Mouse (Mus musculus) fat pad, adult 2 months (tissue): Measurements from ENCODE around the gene Cd163.

Source experiments
- DNase-seq: peaks from one replicate; pipeline ENCODE4 v3.0.0-alpha.2; 2011; ENCODE audit warnings: low read depth, low spot score; ENCODE audit errors: extremely low read depth

Cd163 gene

GRCm38 (mm10) chr6:124360549-124360948 lies 56.1 kb downstream of the Cd163 start:
- DNase-seq, result no peak

- no peak for DNase-seq
Measured at GRCm38 (mm10) chr6:124364328-124364727, 59.9 kb downstream of the Cd163 start.

- DNase-seq, result no peak
Measured at GRCm38 (mm10) chr6:124373584-124374206, 69.2 kb downstream of the Cd163 start.

DNA sequence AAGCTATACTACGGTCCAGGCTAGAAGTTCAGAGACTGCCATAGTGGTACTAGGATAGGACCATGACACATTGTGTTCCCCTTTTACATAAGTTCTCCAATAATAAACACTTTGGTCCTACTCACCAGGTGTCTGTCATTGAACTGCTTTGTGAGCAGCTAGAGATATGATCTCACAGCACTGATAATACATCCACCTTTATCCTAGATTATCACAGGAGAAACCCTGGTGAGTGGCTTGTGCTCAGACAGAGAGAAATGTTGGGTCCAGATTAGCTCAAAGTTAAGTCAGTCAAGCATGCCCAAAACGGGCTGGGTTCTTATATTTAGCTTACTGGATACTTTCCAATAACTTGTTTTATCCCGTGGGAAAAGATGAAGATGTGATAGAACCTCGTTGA lies 70.2 kb downstream of the Cd163 start:
- no peak for DNase-seq

DNA sequence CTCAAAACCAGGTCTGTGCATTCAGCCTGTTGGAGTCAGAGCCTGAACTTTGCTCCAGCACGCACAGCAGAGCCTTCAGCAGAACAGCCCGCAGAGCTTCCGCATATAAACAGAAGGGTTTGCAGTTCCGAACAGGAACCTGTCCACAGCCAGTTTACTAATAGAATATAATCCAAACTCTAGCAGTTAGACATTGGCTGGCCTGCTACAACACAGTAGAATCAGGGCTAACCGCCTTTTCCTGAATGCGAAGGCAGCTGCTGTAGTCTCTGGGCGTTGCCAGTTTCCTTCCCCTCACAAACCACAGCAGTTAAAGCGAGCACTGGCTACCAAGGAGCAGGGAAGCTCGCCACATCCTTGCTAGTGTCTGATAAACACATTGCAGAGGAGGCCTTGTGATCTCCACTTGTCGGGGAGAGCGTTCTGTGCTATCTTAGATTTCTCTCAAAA lies 71.0 kb downstream of the Cd163 start:
- no peak for DNase-seq

- DNase-seq, result no peak
Measured at GRCm38 (mm10) chr6:124376311-124376710, 71.9 kb downstream of the Cd163 start.

DNA sequence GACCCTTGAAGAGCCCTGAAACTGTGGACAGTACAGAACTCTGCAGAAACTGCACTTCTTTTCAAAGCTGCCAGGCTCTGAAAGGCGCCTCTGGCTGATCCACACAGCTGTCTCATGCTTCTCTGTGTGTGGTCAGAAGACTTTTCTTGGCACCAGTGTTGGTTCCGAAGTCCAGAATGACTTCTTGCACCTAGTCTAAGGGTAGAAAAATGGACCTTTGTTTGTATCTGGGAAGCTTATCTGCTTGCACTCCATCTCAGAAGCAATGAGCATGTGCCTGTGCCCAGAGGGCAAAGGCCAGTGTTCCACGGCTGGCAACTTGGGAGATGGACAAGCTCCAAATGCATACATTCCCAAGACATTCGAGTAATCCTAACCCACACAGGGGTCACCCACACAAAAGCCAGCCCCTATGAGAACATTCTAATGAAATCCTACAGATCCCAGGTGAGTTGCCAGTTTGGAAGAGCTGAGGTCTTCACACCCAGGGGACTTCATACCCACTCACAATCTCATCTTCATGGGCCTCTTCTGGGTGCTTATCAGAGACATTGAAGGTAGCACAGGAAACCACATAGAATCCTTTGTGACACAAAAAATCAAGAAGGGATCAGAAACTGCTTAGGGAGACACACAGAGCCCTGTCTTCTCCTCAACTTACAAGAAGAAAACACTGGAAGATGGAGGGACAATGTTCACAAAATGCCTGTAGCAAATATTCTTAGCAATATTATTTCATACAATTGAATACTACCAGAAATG lies 73.2 kb downstream of the Cd163 start:
- DNase-seq, result no peak

- no peak for DNase-seq
Measured at GRCm38 (mm10) chr6:124379331-124379730, 74.9 kb downstream of the Cd163 start.
